Comparison of ENCODE assay signal across 8 mouse cellular contexts in genomic region chr10:79932736-79933135, GRCm38 (mm10). TPM values are rescaled to one million over a fixed set of nuclear protein-coding genes. Genes with fewer than 3 reads are reported as not detected.
DNase-seq lines count a peak whose midpoint lies in the region; ATAC-seq and TF ChIP-seq lines count a peak whose summit lies in the region.

No protein-coding gene starts in this region.

- TF ChIP-seq CTCF in kidney, postnatal 0 days (IDR thresholded peaks at IDR 0.05; ENCODE audit: low read depth): peak; percentile 11; the same call in 1 of the 2 replicates

- H3K4me3 ChIP-seq in heart, embryonic 15.5 days: no peak overlapping the region
- no peak overlapping the region for H3K4me3 ChIP-seq in kidney, postnatal 0 days (replicated peaks; ENCODE audit: low read depth, low read length)

- ATAC-seq in heart, embryonic 15.5 days (replicated peaks; ENCODE audit: insufficient number of reproducible peaks, insufficient read depth, low FRiP score, low read depth): no peak
- ATAC-seq in kidney, postnatal 0 days (replicated peaks; ENCODE audit: low FRiP score, low read depth): peak; percentile 11; the same call in 1 of the 2 replicates
- ATAC-seq in erythroid progenitor cell, adult 5-6 weeks (replicated peaks; ENCODE audit: low FRiP score, poor library complexity, severe bottlenecking): no peak

- no peaks in the 10 kb centered on the region for H3K9me3 ChIP-seq in heart, embryonic 15.5 days (replicated peaks)
- no peaks in the 10 kb centered on the region for H3K9me3 ChIP-seq in kidney, postnatal 0 days (replicated peaks; ENCODE audit: low read length)

- H3K27ac ChIP-seq in heart, embryonic 15.5 days: 0 out of 2 replicates have a peak overlapping the region, but pooled peaks have one; percentile 13
- peak overlapping the region; percentile 15 for H3K27ac ChIP-seq in kidney, postnatal 0 days

- H3K36me3 ChIP-seq in heart, embryonic 15.5 days: peaks cover 12% of the 10 kb centered on the region
- H3K36me3 ChIP-seq in kidney, postnatal 0 days (ENCODE audit: insufficient read depth, low read length): peaks cover 16% of the 10 kb centered on the region

- H3K9ac ChIP-seq in heart, embryonic 15.5 days: no peak overlapping the region
- peak overlapping the region; percentile 18; the same call in 1 of the 2 replicates for H3K9ac ChIP-seq in kidney, postnatal 0 days (ENCODE audit: low read depth, low read length)

- peak; percentile 67 for DNase-seq in retina, postnatal 1 day
- DNase-seq in retina, embryonic 14.5 days (ENCODE audit: low spot score): no peak
- DNase-seq in embryo, embryonic 11 days: peak; percentile 82
- peak; percentile 90 for DNase-seq in kidney, postnatal 0 days (ENCODE audit: low spot score)
- peak; percentile 84 for DNase-seq in mesoderm, embryonic 11.5 days (ENCODE audit: low read depth, low spot score)
- no peak for DNase-seq in thymus, postnatal 0 days (ENCODE audit: low spot score)

- no peaks in the 10 kb centered on the region for H3K27me3 ChIP-seq in heart, embryonic 15.5 days
- H3K27me3 ChIP-seq in kidney, postnatal 0 days (ENCODE audit: insufficient read depth, low read length): no peaks in the 10 kb centered on the region

- 16% methylated on average over 8 of the region's 8 CpGs for WGBS in heart, embryonic 15.5 days
- WGBS in kidney, postnatal 0 days: 18% methylated on average over 8 of the region's 8 CpGs

- peak overlapping the region; percentile 5; the same call in 1 of the 2 replicates for H3K4me2 ChIP-seq in heart, embryonic 15.5 days
- H3K4me2 ChIP-seq in kidney, postnatal 0 days (ENCODE audit: low read length): peak overlapping the region; percentile 30; the same call in 1 of the 2 replicates

- peaks cover 85% of the 10 kb centered on the region for H3K4me1 ChIP-seq in heart, embryonic 15.5 days (replicated peaks)
- peaks cover 63% of the 10 kb centered on the region for H3K4me1 ChIP-seq in kidney, postnatal 0 days (replicated peaks; ENCODE audit: insufficient read depth, low read length)

RNA-seq across cellular contexts. Expression of gene Arid3a, which starts 5.9 kb away (rescaled TPM):
- 2.1 and 3.7 TPM in 2 replicates for polyA plus RNA-seq in heart, embryonic 15.5 days (2015; fragmentation: Nextera tagmentation; extraction: Ambion mirVana)
- polyA plus RNA-seq in kidney, postnatal 0 days (2015; fragmentation: Nextera tagmentation; extraction: Ambion mirVana): 4.1 and 4.5 TPM in 2 replicates
- 4.2 and 9.7 TPM in 2 replicates for total RNA-seq in erythroid progenitor cell, adult 5-6 weeks (2015; ENCODE audit: low replicate concordance)
- 4.8 and 8.6 TPM in 2 replicates for total RNA-seq in erythroid progenitor cell, adult 5-6 weeks (2017; ENCODE audit: low replicate concordance)
- polyA plus RNA-seq in thymus, postnatal 0 days (2015; fragmentation: Nextera tagmentation; extraction: Ambion mirVana): 3.7 TPM in 2 replicates

RNA-seq across cellular contexts. Expression of gene R3hdm4, which starts 11.7 kb away (rescaled TPM):
- polyA plus RNA-seq in heart, embryonic 15.5 days (2015; fragmentation: Nextera tagmentation; extraction: Ambion mirVana): 95.2 and 118 TPM in 2 replicates
- polyA plus RNA-seq in kidney, postnatal 0 days (2015; fragmentation: Nextera tagmentation; extraction: Ambion mirVana): 120 and 137 TPM in 2 replicates
- 60.2 and 65.4 TPM in 2 replicates for total RNA-seq in erythroid progenitor cell, adult 5-6 weeks (2015; ENCODE audit: low replicate concordance)
- total RNA-seq in erythroid progenitor cell, adult 5-6 weeks (2017; ENCODE audit: low replicate concordance): 37.4 and 45.8 TPM in 2 replicates
- 129 and 131 TPM in 2 replicates for polyA plus RNA-seq in thymus, postnatal 0 days (2015; fragmentation: Nextera tagmentation; extraction: Ambion mirVana)

RNA-seq across cellular contexts. Expression of gene Kiss1r, which starts 16.0 kb away (rescaled TPM):
- 0.34 and 0.51 TPM in 2 replicates for polyA plus RNA-seq in heart, embryonic 15.5 days (2015; fragmentation: Nextera tagmentation; extraction: Ambion mirVana)
- polyA plus RNA-seq in kidney, postnatal 0 days (2015; fragmentation: Nextera tagmentation; extraction: Ambion mirVana): 1.6 and 1.8 TPM in 2 replicates
- total RNA-seq in erythroid progenitor cell, adult 5-6 weeks (2015; ENCODE audit: low replicate concordance): not detected in 2 replicates
- not detected in 2 replicates for total RNA-seq in erythroid progenitor cell, adult 5-6 weeks (2017; ENCODE audit: low replicate concordance)
- polyA plus RNA-seq in thymus, postnatal 0 days (2015; fragmentation: Nextera tagmentation; extraction: Ambion mirVana): 0.48 and 1.2 TPM in 2 replicates

RNA-seq across cellular contexts. Expression of gene Gm26602, which starts 22.1 kb away (rescaled TPM):
- polyA plus RNA-seq in heart, embryonic 15.5 days (2015; fragmentation: Nextera tagmentation; extraction: Ambion mirVana): 15.7 TPM in 1 of 2 replicates, not detected in the other
- polyA plus RNA-seq in kidney, postnatal 0 days (2015; fragmentation: Nextera tagmentation; extraction: Ambion mirVana): 4.8 and 21.6 TPM in 2 replicates
- total RNA-seq in erythroid progenitor cell, adult 5-6 weeks (2015; ENCODE audit: low replicate concordance): not detected in 2 replicates
- 22.8 TPM in 1 of 2 replicates, not detected in the other for total RNA-seq in erythroid progenitor cell, adult 5-6 weeks (2017; ENCODE audit: low replicate concordance)
- polyA plus RNA-seq in thymus, postnatal 0 days (2015; fragmentation: Nextera tagmentation; extraction: Ambion mirVana): 5.3 and 15.5 TPM in 2 replicates

RNA-seq across cellular contexts. Expression of gene Med16, which starts 24.0 kb away (rescaled TPM):
- 34.8 and 45.7 TPM in 2 replicates for polyA plus RNA-seq in heart, embryonic 15.5 days (2015; fragmentation: Nextera tagmentation; extraction: Ambion mirVana)
- 44.9 and 49.0 TPM in 2 replicates for polyA plus RNA-seq in kidney, postnatal 0 days (2015; fragmentation: Nextera tagmentation; extraction: Ambion mirVana)
- total RNA-seq in erythroid progenitor cell, adult 5-6 weeks (2015; ENCODE audit: low replicate concordance): 5.9 and 17.7 TPM in 2 replicates
- 8.0 and 9.1 TPM in 2 replicates for total RNA-seq in erythroid progenitor cell, adult 5-6 weeks (2017; ENCODE audit: low replicate concordance)
- 32.6 and 39.1 TPM in 2 replicates for polyA plus RNA-seq in thymus, postnatal 0 days (2015; fragmentation: Nextera tagmentation; extraction: Ambion mirVana)

Comparison
In these comparisons a context has a peak if more than half of its experiments do, and no peak if none do; other contexts are left out.
1. DNase-seq: peak in retina, postnatal 1 day (single experiment), embryo, embryonic 11 days (single experiment), kidney, postnatal 0 days (single experiment) and mesoderm, embryonic 11.5 days (single experiment); none in retina, embryonic 14.5 days (single experiment) and thymus, postnatal 0 days (single experiment).